Mouse (Mus musculus): Measurements from ENCODE around the gene Dus3l. TPM values are rescaled to one million over a fixed set of nuclear protein-coding genes. Genes with fewer than 3 reads are reported as not detected.

Gene Dus3l
- polyA plus RNA-seq, 2 experiments from 2014 or later = 24.3 to 32.7 TPM

- ATAC-seq = no peak
These were observed 28.0 kb downstream of the Dus3l start for GRCm38 (mm10) chr17:56792588-56792987.

- no peak for ATAC-seq
These were observed 29.2 kb downstream of the Dus3l start for GRCm38 (mm10) chr17:56793614-56794319.

- ATAC-seq = no peak
These were observed 34.7 kb downstream of the Dus3l start for GRCm38 (mm10) chr17:56799276-56799675.

GRCm38 (mm10) chr17:56802065-56802464 is 37.5 kb downstream of the Dus3l start:
- ATAC-seq = no peak

- ATAC-seq = no peak
These were observed 40.4 kb downstream of the Dus3l start for GRCm38 (mm10) chr17:56804952-56805351.

GRCm38 (mm10) chr17:56805784-56806183 is 41.2 kb downstream of the Dus3l start:
- no peak for ATAC-seq

DNA sequence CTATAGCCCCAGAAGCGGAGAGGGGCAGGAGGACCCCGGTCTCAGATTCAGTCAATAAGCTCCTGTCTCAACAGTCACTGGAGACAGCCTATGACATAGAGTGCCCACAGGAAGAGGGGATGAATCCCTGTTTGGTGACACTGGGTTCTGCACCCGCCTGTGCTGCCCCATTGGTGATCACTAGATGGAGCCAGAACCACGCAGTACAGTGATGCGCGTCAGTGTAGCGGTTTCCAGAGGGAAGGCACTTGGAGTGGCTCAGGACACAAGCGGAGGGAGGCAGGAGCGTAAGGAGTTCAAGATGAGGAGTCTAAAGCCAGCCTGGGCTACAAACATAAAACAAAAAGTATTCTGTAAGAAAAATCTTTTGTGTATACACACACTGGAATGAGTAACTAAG is 44.0 kb downstream of the Dus3l start:
- ATAC-seq = peak; percentile 69

GRCm38 (mm10) chr17:56810245-56810644 is 45.7 kb downstream of the Dus3l start:
- ATAC-seq = no peak

DNA sequence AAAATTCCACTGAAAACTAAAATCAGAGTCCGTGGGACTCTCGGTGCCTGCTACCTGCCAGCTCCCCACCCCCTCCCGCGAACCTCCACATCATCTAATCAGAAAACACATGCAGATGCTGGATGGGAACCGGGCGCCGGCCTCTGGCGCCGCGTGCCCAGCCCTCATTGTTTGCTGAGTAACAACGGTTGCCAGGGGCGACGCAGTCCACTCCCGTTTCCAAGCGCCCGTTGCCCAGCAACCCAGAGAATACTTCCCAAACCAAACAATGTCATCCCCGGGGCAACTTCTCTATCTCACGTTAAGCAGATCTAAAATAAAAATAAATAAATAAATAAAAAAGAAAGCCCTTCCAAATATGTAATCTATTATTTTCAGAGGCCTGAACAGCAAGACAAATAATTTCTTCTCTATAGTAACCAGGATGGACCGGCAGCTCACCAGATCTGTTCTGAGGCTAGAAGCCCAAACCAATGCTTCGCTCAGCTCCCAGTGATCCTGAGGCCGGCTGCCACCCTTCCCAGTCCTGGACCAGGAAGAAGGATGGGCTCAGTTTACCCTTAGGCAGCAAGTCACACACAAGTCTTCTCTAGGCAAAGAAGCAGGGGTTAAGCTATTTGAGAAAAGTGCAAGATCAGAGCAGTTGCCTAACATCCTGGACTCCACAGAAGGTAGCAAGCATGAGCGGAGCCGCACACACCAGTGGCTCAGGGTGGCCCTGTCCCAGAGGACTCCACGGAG is 49.9 kb downstream of the Dus3l start:
- ATAC-seq = no peak

DNA sequence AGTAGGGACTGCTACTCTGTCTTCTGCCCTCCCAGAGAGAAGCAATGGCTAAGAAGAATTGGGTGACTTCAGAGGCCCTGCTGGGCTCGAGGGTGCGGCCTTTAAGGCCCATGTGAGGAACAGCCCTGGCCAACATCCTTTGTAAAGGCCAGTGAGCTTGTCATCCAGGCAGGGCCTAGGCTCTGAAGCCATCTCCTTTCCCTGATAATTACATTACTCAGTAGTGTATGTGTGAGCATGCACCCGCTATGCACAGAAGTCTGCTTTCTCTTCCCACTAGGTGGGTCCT is 50.4 kb downstream of the Dus3l start:
- ATAC-seq = no peak

DNA sequence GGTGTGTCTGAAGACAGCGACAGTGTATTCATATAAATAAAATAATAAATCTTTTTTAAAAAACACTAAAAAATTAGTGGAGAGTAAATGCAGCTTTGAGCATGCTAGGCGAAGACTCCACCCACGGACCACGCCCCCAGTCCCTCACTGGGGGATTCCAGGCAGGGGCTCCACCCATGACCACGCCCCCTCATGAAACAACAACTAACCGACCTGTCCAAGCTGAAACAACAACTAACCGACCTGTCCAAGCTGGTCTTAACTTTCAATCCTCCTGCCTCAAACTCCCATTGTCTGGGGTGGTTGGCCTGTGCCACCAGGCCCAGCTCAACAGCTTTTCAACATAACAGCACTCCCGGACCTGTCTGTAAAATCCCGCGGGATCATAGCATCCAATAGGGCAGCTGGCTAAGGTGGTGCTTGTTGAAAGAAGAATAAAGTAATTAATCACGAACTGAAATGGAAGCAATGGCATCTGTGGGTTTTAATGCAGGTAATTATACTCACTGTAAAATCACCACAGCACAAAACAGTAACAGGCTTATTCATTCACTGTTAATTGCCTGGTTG is 53.6 kb downstream of the Dus3l start:
- ATAC-seq = no peak

DNA sequence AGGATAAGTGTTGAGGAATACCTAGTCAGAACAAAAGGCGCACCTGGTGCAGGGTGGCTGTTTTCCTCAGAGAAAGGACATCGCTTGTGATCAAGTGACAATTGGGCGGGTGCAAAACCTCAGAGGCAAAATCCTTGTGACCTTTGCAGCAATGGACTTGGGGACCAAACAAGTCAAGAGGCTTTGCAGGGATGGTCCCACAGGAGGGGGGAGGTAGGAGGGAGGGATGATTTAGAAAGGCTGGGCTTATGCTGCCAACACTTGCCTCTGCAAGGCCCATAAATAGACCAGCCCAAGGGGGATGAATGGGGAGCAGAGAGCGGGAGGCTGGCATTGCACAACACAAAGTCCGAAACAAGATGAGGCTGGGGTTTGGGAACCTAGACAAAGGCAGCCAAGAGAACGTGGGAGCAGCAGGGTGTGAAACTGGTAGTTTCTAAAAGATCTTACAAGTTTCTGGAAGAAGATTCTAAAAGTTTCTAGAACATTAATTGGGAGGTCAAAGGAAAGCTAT is 54.5 kb downstream of the Dus3l start:
- no peak for ATAC-seq

Other genes with a start within 250 kb of the Dus3l start
- gene Gm20219, start 210.4 kb upstream of the Dus3l start, polyA plus RNA-seq (2017; shearing (Covaris generic)) = 1 to 10 TPM; 1.4 to 2.4 TPM
- gene Safb2, start 180.2 kb upstream of the Dus3l start, polyA plus RNA-seq (2017; shearing (Covaris generic)) = 10 to 100 TPM; 39.6 to 40.2 TPM
- 10 to 100 TPM; 34.0 to 45.4 TPM for gene Safb, start 179.9 kb upstream of the Dus3l start, polyA plus RNA-seq (2017; shearing (Covaris generic))
- gene 2410015M20Rik, start 155.0 kb upstream of the Dus3l start, polyA plus RNA-seq (2017; shearing (Covaris generic)) = 100 to 1,000 TPM; 272 to 317 TPM
- gene Rpl36, start 151.3 kb upstream of the Dus3l start, polyA plus RNA-seq (2017; shearing (Covaris generic)) = 1,000 to 10,000 TPM; 4,432 to 4,869 TPM
- 1 to 10 TPM; 7.0 to 8.0 TPM for gene Lonp1, start 137.9 kb upstream of the Dus3l start, polyA plus RNA-seq (2017; shearing (Covaris generic))
- 1 to 10 TPM in 1 of 2 experiments, under 1 TPM in 1; 0.87 to 1.0 TPM for gene Catsperd, start 136.6 kb upstream of the Dus3l start, polyA plus RNA-seq (2017; shearing (Covaris generic))
- 10 to 100 TPM; 40.5 to 56.7 TPM for gene Ranbp3, start 91.5 kb upstream of the Dus3l start, polyA plus RNA-seq (2017; shearing (Covaris generic))
- 100 to 1,000 TPM; 272 to 279 TPM for gene Ndufa11, start 47.0 kb upstream of the Dus3l start, polyA plus RNA-seq (2017; shearing (Covaris generic))
- gene Vmac, start 46.7 kb upstream of the Dus3l start, polyA plus RNA-seq (2017; shearing (Covaris generic)) = 1 to 10 TPM; 6.0 TPM
- not detected for gene Nrtn, start 7.2 kb upstream of the Dus3l start, polyA plus RNA-seq (2017; shearing (Covaris generic))
- gene Prr22, start 5.5 kb downstream of the Dus3l start, polyA plus RNA-seq (2017; shearing (Covaris generic)) = under 1 TPM; 0.33 to 0.74 TPM
- gene Rfx2, start 66.3 kb downstream of the Dus3l start, polyA plus RNA-seq (2017; shearing (Covaris generic)) = 1 to 10 TPM; 1.4 to 1.9 TPM
- gene Acsbg2, start 109.7 kb downstream of the Dus3l start, polyA plus RNA-seq (2017; shearing (Covaris generic)) = under 1 TPM in 1 of 2 experiments, not detected in 1; 0.21 TPM
- gene 1700061G19Rik, start 110.7 kb downstream of the Dus3l start, polyA plus RNA-seq (2017; shearing (Covaris generic)) = under 1 TPM; 0.28 to 0.37 TPM
- gene Mllt1, start 170.7 kb downstream of the Dus3l start, polyA plus RNA-seq (2017; shearing (Covaris generic)) = 1 to 10 TPM; 4.6 to 6.4 TPM
- not detected for gene Acer1, start 217.4 kb downstream of the Dus3l start, polyA plus RNA-seq (2017; shearing (Covaris generic))
- gene Clpp, start 225.5 kb downstream of the Dus3l start, polyA plus RNA-seq (2017; shearing (Covaris generic)) = 10 to 100 TPM; 79.3 to 85.4 TPM
- gene Alkbh7, start 232.6 kb downstream of the Dus3l start, polyA plus RNA-seq (2017; shearing (Covaris generic)) = 10 to 100 TPM; 22.6 to 26.9 TPM
- not detected for gene Pspn, start 235.3 kb downstream of the Dus3l start, polyA plus RNA-seq (2017; shearing (Covaris generic))
- 10 to 100 TPM; 63.3 to 89.3 TPM for gene Gtf2f1, start 246.5 kb downstream of the Dus3l start, polyA plus RNA-seq (2017; shearing (Covaris generic))
- gene Gm17949, start 246.7 kb downstream of the Dus3l start, polyA plus RNA-seq (2017; shearing (Covaris generic)) = under 1 TPM in 1 of 2 experiments, not detected in 1; 0.57 TPM